Mouse (Mus musculus) heart, adult 10 weeks (tissue): Measurements from ENCODE around the gene Slc4a3. TPM values are rescaled to one million over a fixed set of nuclear protein-coding genes. Genes with fewer than 3 reads are reported as not detected.

ENCODE experiments used
- polyA plus RNA-seq: library from polyadenylated mRNA; stranded (reverse); fragments of 350-450 nt; fragmentation: Illumina TruSeq; extraction: RNeasy Lipid Tissue Mini Kit (QIAGEN cat#74804); gene quantifications from one replicate; pipeline ENCODE4 v1.2.3, GENCODE M21; 2014; ENCODE audit warnings: low read depth, low replicate concordance

The Slc4a3 gene
- 234 TPM for polyA plus RNA-seq

GRCm38 (mm10) chr1:75545965-75546956 is at the start of gene Slc4a3:
TSS of gene Slc4a3 (plus strand) at chr1:75546266.

GRCm38 (mm10) chr1:75505956-75506831 is 39.9 kb upstream of the Slc4a3 start, which contains the start of gene Obsl1:
TSS of gene Obsl1 (minus strand) at chr1:75506452.

GRCm38 (mm10) chr1:75507006-75507405 is 39.1 kb upstream of the Slc4a3 start, which contains the start of gene Inha:
TSS of gene Inha (plus strand) at chr1:75507077.

GRCm38 (mm10) chr1:75521321-75522031 is 24.6 kb upstream of the Slc4a3 start, which contains the start of gene Stk11ip:
TSS of gene Stk11ip (plus strand) at chr1:75521529.

Other genes with a start within 250 kb of the Slc4a3 start
- gene Dnpep, start 228.3 kb upstream of the Slc4a3 start, polyA plus RNA-seq = 85.9 TPM
- 1,259 TPM for gene Des, start 185.9 kb upstream of the Slc4a3 start, polyA plus RNA-seq
- gene Speg, start 171.0 kb upstream of the Slc4a3 start, polyA plus RNA-seq = 125 TPM
- 62.0 TPM for gene Gmppa, start 110.3 kb upstream of the Slc4a3 start, polyA plus RNA-seq
- gene Asic4, start 95.8 kb upstream of the Slc4a3 start, polyA plus RNA-seq = not detected
- 18.1 TPM for gene Chpf, start 67.0 kb upstream of the Slc4a3 start, polyA plus RNA-seq
- 0.55 TPM for gene Tmem198, start 66.7 kb upstream of the Slc4a3 start, polyA plus RNA-seq
- 92.8 TPM for gene Obsl1, start 39.8 kb upstream of the Slc4a3 start, polyA plus RNA-seq
- 6.3 TPM for gene Inha, start 39.2 kb upstream of the Slc4a3 start, polyA plus RNA-seq
- gene Stk11ip, start 24.7 kb upstream of the Slc4a3 start, polyA plus RNA-seq = 9.2 TPM